Mouse (Mus musculus) kidney, adult 2 months (tissue): ENCODE measurements at regions not wholly inside any gene's neighbourhood (a gene's known extent, or its start where the extent isn't known, plus 50 kb on each side); places are given as distances from the start of the nearest gene placed in this dataset.

Experiments
- CTCF ChIP-seq: fragments of 200-500 bp; conservative IDR thresholded peaks from 2 replicates; pipeline ENCODE4 v1.5.1; 2011; ENCODE audit warnings: low read depth, mild to moderate bottlenecking, control low read depth, low read length, moderate library complexity, mixed read lengths; ENCODE audit not compliant: insufficient read depth, insufficient read length
- POLR2A ChIP-seq: fragments of 200-500 bp; IDR thresholded peaks from one replicate; pipeline ENCODE4 v1.6.1; 2011; ENCODE audit warnings: low read depth, low read length, control low read depth

GRCm38 (mm10) chr6:141197501-141197900 lies 51.6 kb upstream of the Pde3a start:
- no peak for TF ChIP-seq CTCF
- no peak for TF ChIP-seq POLR2A
